Mouse (Mus musculus) MEL (cell line): ENCODE measurements at regions not wholly inside any gene's neighbourhood (a gene's known extent, or its start where the extent isn't known, plus 50 kb on each side); places are given as distances from the start of the nearest gene placed in this dataset.

ENCODE experiments used
- DNase-seq: peaks from one replicate; pipeline ENCODE4 v3.0.0; 2011; ENCODE audit warnings: low read depth, low spot score
- H3K27ac ChIP-seq: 2 replicates; pipeline ENCODE4 v1.5.1; 2012; ENCODE audit warnings: low read depth, mild to moderate bottlenecking, control low read depth, low read length, moderate library complexity; ENCODE audit not compliant: control insufficient read depth
- H3K27me3 ChIP-seq, 2 experiments: fragments of 150-350 bp in 1 of 2; sonication (generic) in 1 of 2; 2 replicates each; pipeline ENCODE4 v1.6.1; 2012; ENCODE audit warnings: low read length in 2 of 2, mild to moderate bottlenecking in 2 of 2, improper control_type of control experiment in 1 of 2, moderate library complexity in 1 of 2; ENCODE audit not compliant: insufficient read depth in 2 of 2, control insufficient read depth in 1 of 2
- H3K36me3 ChIP-seq, 2 experiments: 2 replicates each; pipeline ENCODE4 v1.6.1; 2012 to 2014; ENCODE audit warnings: low read length in 2 of 2, improper control_type of control experiment in 1 of 2, inconsistent platforms in 1 of 2, mild to moderate bottlenecking in 1 of 2; ENCODE audit not compliant: insufficient read depth in 2 of 2, control insufficient read depth in 1 of 2
- H3K4me1 ChIP-seq, 2 experiments: fragments of 150-350 bp in 1 of 2; sonication (generic) in 1 of 2; 2 replicates each; pipeline ENCODE4 v1.6.1; 2012; ENCODE audit warnings: low read length in 2 of 2, improper control_type of control experiment in 1 of 2, mild to moderate bottlenecking in 1 of 2; ENCODE audit not compliant: insufficient read depth in 2 of 2, control insufficient read depth in 1 of 2
- H3K4me3 ChIP-seq, 2 experiments: fragments of 150-350 bp in 1 of 2; sonication (generic) in 1 of 2; 2 replicates each; pipeline ENCODE4 v1.5.1; 2012; ENCODE audit warnings: low read depth in 2 of 2, low read length in 2 of 2, mild to moderate bottlenecking in 2 of 2, moderate library complexity in 2 of 2, control low read depth in 1 of 2, improper control_type of control experiment in 1 of 2; ENCODE audit not compliant: control insufficient read depth in 1 of 2, insufficient read depth in 1 of 2
- H3K79me2 ChIP-seq: 2 replicates; pipeline ENCODE4 v1.6.1; 2012; ENCODE audit warnings: mild to moderate bottlenecking, low read length, moderate library complexity; ENCODE audit not compliant: control insufficient read depth, poor library complexity, insufficient read depth
- H3K9ac ChIP-seq: 2 replicates; pipeline ENCODE4 v1.6.1; 2012; ENCODE audit warnings: low read depth, mild to moderate bottlenecking, control low read depth, low read length, moderate library complexity; ENCODE audit not compliant: control insufficient read depth, poor library complexity, severe bottlenecking
- H3K9me3 ChIP-seq: fragments of 150-350 bp; sonication (generic); replicated peaks from 2 replicates; pipeline ENCODE4 v1.6.1; 2012; ENCODE audit warnings: mild to moderate bottlenecking, low read length, improper control_type of control experiment, moderate library complexity; ENCODE audit not compliant: insufficient read depth
- CHD1 ChIP-seq: IDR thresholded peaks from 2 replicates; pipeline ENCODE4 v1.6.1; 2012; ENCODE audit warnings: low read depth, mild to moderate bottlenecking, inconsistent platforms, low read length, improper control_type of control experiment
- CTCF ChIP-seq, 3 experiments: IDR thresholded peaks in 2 of 3; conservative IDR thresholded peaks in 1 of 3; 2 replicates each; pipeline ENCODE4 v1.5.1; 2011 to 2012; ENCODE audit warnings: low read length in 3 of 3, low read depth in 2 of 3, mild to moderate bottlenecking in 2 of 3, improper control_type of control experiment in 1 of 3, inconsistent platforms in 1 of 3, mixed read lengths in 1 of 3, moderate library complexity in 1 of 3; ENCODE audit not compliant: control insufficient read depth in 1 of 3, insufficient read depth in 1 of 3, poor library complexity in 1 of 3, severe bottlenecking in 1 of 3
- E2F4 ChIP-seq: IDR thresholded peaks from 2 replicates; pipeline ENCODE4 v1.6.1; 2011; ENCODE audit warnings: low read depth, low read length, improper control_type of control experiment, borderline replicate concordance
- ELF1 ChIP-seq: IDR thresholded peaks from 2 replicates; pipeline ENCODE4 v1.6.1; 2014; ENCODE audit warnings: low read depth, mild to moderate bottlenecking, inconsistent platforms, low read length, improper control_type of control experiment, moderate library complexity
- EP300 ChIP-seq, 2 experiments: IDR thresholded peaks; 2 replicates each; pipeline ENCODE4 v1.6.1; 2011; ENCODE audit warnings: improper control_type of control experiment in 2 of 2, low read length in 2 of 2, low read depth in 1 of 2, mild to moderate bottlenecking in 1 of 2
- ETS1 ChIP-seq: IDR thresholded peaks from 2 replicates; pipeline ENCODE4 v1.6.1; 2012; ENCODE audit warnings: low read depth, mild to moderate bottlenecking, inconsistent platforms, low read length, improper control_type of control experiment, moderate library complexity
- GABPA ChIP-seq: IDR thresholded peaks from 2 replicates; pipeline ENCODE4 v1.6.1; 2012; ENCODE audit warnings: low read depth, mild to moderate bottlenecking, inconsistent platforms, low read length, improper control_type of control experiment, moderate library complexity
- GATA1 ChIP-seq: IDR thresholded peaks from 2 replicates; pipeline ENCODE4 v1.6.1; 2011; ENCODE audit warnings: low read depth, low read length, improper control_type of control experiment
- JUND ChIP-seq: IDR thresholded peaks from 2 replicates; pipeline ENCODE4 v1.6.1; 2011; ENCODE audit warnings: low read depth, mild to moderate bottlenecking, improper control_type of control experiment, low read length
- MAFK ChIP-seq: IDR thresholded peaks from 2 replicates; pipeline ENCODE4 v1.6.1; 2011; ENCODE audit warnings: low read depth, mild to moderate bottlenecking, low read length, improper control_type of control experiment, borderline replicate concordance
- MAX ChIP-seq: IDR thresholded peaks from 2 replicates; pipeline ENCODE4 v1.6.1; 2011; ENCODE audit warnings: low read length, improper control_type of control experiment
- MAZ ChIP-seq: IDR thresholded peaks from 2 replicates; pipeline ENCODE4 v1.6.1; 2012; ENCODE audit warnings: low read depth, mild to moderate bottlenecking, inconsistent platforms, low read length, improper control_type of control experiment
- MEF2A ChIP-seq: IDR thresholded peaks from 2 replicates; pipeline ENCODE4 v1.6.1; 2014; ENCODE audit warnings: low read depth, mild to moderate bottlenecking, inconsistent platforms, low read length, improper control_type of control experiment; ENCODE audit not compliant: poor library complexity, insufficient replicate concordance, severe bottlenecking; ENCODE audit errors: extremely low read depth
- MXI1 ChIP-seq: IDR thresholded peaks from 2 replicates; pipeline ENCODE4 v1.6.1; 2011; ENCODE audit warnings: mild to moderate bottlenecking, low read depth, low read length, improper control_type of control experiment
- MYB ChIP-seq: IDR thresholded peaks from 2 replicates; pipeline ENCODE4 v1.6.1; 2011; ENCODE audit warnings: mild to moderate bottlenecking, low read depth, low read length, improper control_type of control experiment
- NELFE ChIP-seq: IDR thresholded peaks from 2 replicates; pipeline ENCODE4 v1.6.1; 2011; ENCODE audit warnings: low read depth, low read length, improper control_type of control experiment
- NRF1 ChIP-seq: IDR thresholded peaks from 2 replicates; pipeline ENCODE4 v1.6.1; 2014; ENCODE audit warnings: low read depth, mild to moderate bottlenecking, inconsistent platforms, low read length, improper control_type of control experiment, moderate library complexity; ENCODE audit not compliant: poor library complexity, insufficient read depth, severe bottlenecking
- POLR2A ChIP-seq, 2 experiments: IDR thresholded peaks; 2 replicates each; pipeline ENCODE4 v1.6.1; 2011 to 2012; ENCODE audit warnings: low read length in 2 of 2, mild to moderate bottlenecking in 2 of 2, control low read depth in 1 of 2, improper control_type of control experiment in 1 of 2, low read depth in 1 of 2, moderate library complexity in 1 of 2; ENCODE audit not compliant: control insufficient read depth in 1 of 2, insufficient read depth in 1 of 2, poor library complexity in 1 of 2
- POLR2AphosphoS2 ChIP-seq: IDR thresholded peaks from 2 replicates; pipeline ENCODE4 v1.6.1; 2011; ENCODE audit warnings: low read length, improper control_type of control experiment
- POLR2AphosphoS5 ChIP-seq: IDR thresholded peaks from 2 replicates; pipeline ENCODE4 v1.6.1; 2012; ENCODE audit warnings: low read depth, borderline replicate concordance, mild to moderate bottlenecking, inconsistent platforms, low read length, moderate library complexity, mixed read lengths
- RCOR1 ChIP-seq: IDR thresholded peaks from 2 replicates; pipeline ENCODE4 v1.6.1; 2012; ENCODE audit warnings: low read depth, mild to moderate bottlenecking, inconsistent platforms, low read length, improper control_type of control experiment
- SIN3A ChIP-seq: IDR thresholded peaks from 2 replicates; pipeline ENCODE4 v1.6.1; 2012; ENCODE audit warnings: low read length, improper control_type of control experiment, inconsistent platforms
- SMC3 ChIP-seq: IDR thresholded peaks from 2 replicates; pipeline ENCODE4 v1.6.1; 2011; ENCODE audit warnings: low read depth, low read length, improper control_type of control experiment
- TAL1 ChIP-seq: IDR thresholded peaks from 2 replicates; pipeline ENCODE4 v1.6.1; 2012; ENCODE audit warnings: mild to moderate bottlenecking, inconsistent platforms, low read length, moderate library complexity, mixed read lengths
- TCF12 ChIP-seq: IDR thresholded peaks from 2 replicates; pipeline ENCODE4 v1.6.1; 2014; ENCODE audit warnings: low read depth, mild to moderate bottlenecking, inconsistent platforms, low read length, improper control_type of control experiment, moderate library complexity
- USF2 ChIP-seq, 2 experiments: IDR thresholded peaks; 2 replicates each; pipeline ENCODE4 v1.6.1; 2011 to 2012; ENCODE audit warnings: improper control_type of control experiment in 2 of 2, low read length in 2 of 2, borderline replicate concordance in 1 of 2, inconsistent platforms in 1 of 2, low read depth in 1 of 2, mild to moderate bottlenecking in 1 of 2; ENCODE audit not compliant: insufficient read depth in 1 of 2
- ZC3H11A ChIP-seq: IDR thresholded peaks from 2 replicates; pipeline ENCODE4 v1.6.1; 2012; ENCODE audit warnings: low read depth, mild to moderate bottlenecking, inconsistent platforms, low read length, improper control_type of control experiment
- ZKSCAN1 ChIP-seq: IDR thresholded peaks from 2 replicates; pipeline ENCODE4 v1.6.1; 2012; ENCODE audit warnings: low read depth, mild to moderate bottlenecking, inconsistent platforms, low read length, improper control_type of control experiment, moderate library complexity

DNA sequence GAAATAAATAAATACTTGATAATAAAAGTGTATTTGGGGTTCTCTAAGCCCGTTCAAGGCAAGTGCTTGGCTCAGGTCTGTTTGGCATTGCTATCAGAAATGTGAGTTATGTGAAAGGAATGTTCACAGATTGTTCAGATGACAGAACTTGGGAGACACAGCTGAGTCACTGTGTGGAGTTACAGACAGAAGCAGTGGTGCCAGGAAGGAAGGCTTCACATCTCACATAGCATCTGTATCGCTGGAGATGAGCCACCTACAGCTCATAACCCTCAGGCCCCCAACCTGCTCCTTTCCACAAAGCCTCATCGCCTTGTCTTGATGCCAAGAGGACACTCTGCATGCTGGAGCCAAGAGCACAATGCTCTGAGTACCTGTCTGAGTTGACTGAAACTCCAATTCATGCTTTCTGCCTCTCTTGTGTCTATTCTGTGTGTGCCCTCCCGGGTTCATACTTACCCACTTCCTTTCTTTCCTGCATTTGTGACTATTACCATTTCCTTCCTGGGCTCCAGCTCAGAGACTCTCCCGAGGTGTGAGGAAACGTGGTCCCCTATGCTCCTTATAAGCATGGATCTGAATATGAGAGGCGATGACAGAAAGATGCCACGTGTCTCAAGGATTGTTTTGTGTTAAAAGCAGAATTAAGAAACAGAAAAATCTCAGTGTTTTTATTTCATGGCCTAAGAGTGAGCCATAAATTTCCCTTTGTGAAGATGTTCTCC is 79.6 kb downstream of the Cd24a start:
- DNase-seq: peak; percentile 72
- Histone ChIP-seq H3K4me1 (peaks cover 9 to 10% of the 10 kb centered on the region in 2 experiments), H3K27me3 (no peaks in the 10 kb centered on the region), H3K36me3 (peaks cover 0 to 10% of the 10 kb centered on the region in 2 experiments; a peak in 2 of 4 replicates), H3K9ac (no peak overlapping the region), H3K79me2 (no peaks in the 10 kb centered on the region), H3K9me3 (no peaks in the 10 kb centered on the region), H3K27ac (peak overlapping the region; percentile 69), H3K4me3 (no peak overlapping the region)
- TF ChIP-seq TAL1 (peak; percentile 20; the same call in 1 of the 2 replicates), GATA1 (peak; percentile 4; the same call in 1 of the 2 replicates), EP300 (IDR thresholded peaks at IDR 0.05; ENCODE audit: low read depth in 1 of 2, low read length in 2 of 2) (peak in 1 of 2 experiments; percentile 42; a peak in 2 of 4 replicates), ETS1 (peak; percentile 85), GABPA (no peak), MXI1 (no peak), SIN3A (0 out of 2 replicates have a peak, but pooled peaks have one; percentile 3)

DNA sequence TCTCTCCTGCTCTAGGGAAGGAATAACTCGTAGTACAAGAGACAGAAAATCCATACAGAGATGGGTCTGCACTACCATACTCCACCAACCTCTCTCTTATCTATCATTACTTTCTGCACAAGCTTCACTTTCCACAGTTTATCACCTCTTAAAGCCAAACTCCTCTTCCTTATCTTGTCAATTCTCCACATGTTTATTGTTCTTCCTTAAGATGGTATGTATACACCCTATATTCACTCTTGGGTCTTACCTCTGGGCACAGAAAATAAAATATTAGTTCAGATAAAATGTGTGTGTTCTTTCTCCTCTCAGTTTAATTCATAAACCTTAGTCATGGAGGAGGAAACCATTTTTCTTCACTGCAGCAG is 80.1 kb downstream of the Cd24a start:
- no peaks in the 10 kb centered on the region for H3K27me3 ChIP-seq
- no peaks in the 10 kb centered on the region for H3K9me3 ChIP-seq
- no peak overlapping the region for H3K9ac ChIP-seq
- peak overlapping the region; percentile 69 for H3K27ac ChIP-seq
- no peaks in the 10 kb centered on the region for H3K79me2 ChIP-seq
- H3K4me1 ChIP-seq: peaks cover 9 to 10% of the 10 kb centered on the region in 2 experiments
- peaks cover 0 to 10% of the 10 kb centered on the region in 2 experiments; a peak in 2 of 4 replicates for H3K36me3 ChIP-seq
- no peak overlapping the region for H3K4me3 ChIP-seq
- DNase-seq: peak; percentile 52
- TF ChIP-seq MYB: no peak
- peak; percentile 77 to 90 for TF ChIP-seq EP300 (IDR thresholded peaks at IDR 0.05; ENCODE audit: low read depth in 1 of 2, low read length in 2 of 2)
- peak; percentile 78 for TF ChIP-seq RCOR1
- TF ChIP-seq MAZ: no peak
- TF ChIP-seq MEF2A: 0 out of 2 replicates have a peak, but pooled peaks have one; percentile 42
- no peak for TF ChIP-seq POLR2AphosphoS5
- no peak for TF ChIP-seq JUND
- TF ChIP-seq SMC3: no peak
- TF ChIP-seq ZKSCAN1: no peak
- 0 out of 2 replicates have a peak, but pooled peaks have one; percentile 20 for TF ChIP-seq ELF1
- no peak for TF ChIP-seq CTCF (IDR thresholded peaks at IDR 0.05 in 2 of 3, conservative IDR thresholded peaks at IDR 0.05 in 1 of 3; ENCODE audit: control insufficient read depth in 1 of 3, insufficient read depth in 1 of 3, low read depth in 2 of 3, low read length in 3 of 3, poor library complexity in 1 of 3, severe bottlenecking in 1 of 3)
- no peak for TF ChIP-seq POLR2A (IDR thresholded peaks at IDR 0.05; ENCODE audit: control insufficient read depth in 1 of 2, insufficient read depth in 1 of 2, low read depth in 1 of 2, low read length in 2 of 2, poor library complexity in 1 of 2)
- peak; percentile 84 for TF ChIP-seq ETS1
- TF ChIP-seq MAFK: no peak; the same call in 1 of the 2 replicates
- no peak for TF ChIP-seq NELFE
- no peak for TF ChIP-seq CHD1
- TF ChIP-seq TCF12: peak; percentile 77; the same call in 1 of the 2 replicates
- TF ChIP-seq GABPA: no peak
- TF ChIP-seq ZC3H11A: no peak
- no peak for TF ChIP-seq POLR2AphosphoS2
- no peak for TF ChIP-seq USF2 (IDR thresholded peaks at IDR 0.05; ENCODE audit: borderline replicate concordance in 1 of 2, insufficient read depth in 1 of 2, low read depth in 1 of 2, low read length in 2 of 2)
- TF ChIP-seq NRF1: no peak
- peak; percentile 70 for TF ChIP-seq SIN3A
- TF ChIP-seq TAL1: 0 out of 2 replicates have a peak, but pooled peaks have one; percentile 25
- TF ChIP-seq MAX: no peak
- peak; percentile 90 for TF ChIP-seq GATA1
- TF ChIP-seq E2F4: no peak
